Mouse (Mus musculus): Measurements from ENCODE around the gene Pcsk1n.
"Not testable (repeated sequence)": the region's sequence is repeated elsewhere in the genome, so short reads cannot be mapped to it uniquely, and the experiment has no call there.

The Pcsk1n gene

DNA sequence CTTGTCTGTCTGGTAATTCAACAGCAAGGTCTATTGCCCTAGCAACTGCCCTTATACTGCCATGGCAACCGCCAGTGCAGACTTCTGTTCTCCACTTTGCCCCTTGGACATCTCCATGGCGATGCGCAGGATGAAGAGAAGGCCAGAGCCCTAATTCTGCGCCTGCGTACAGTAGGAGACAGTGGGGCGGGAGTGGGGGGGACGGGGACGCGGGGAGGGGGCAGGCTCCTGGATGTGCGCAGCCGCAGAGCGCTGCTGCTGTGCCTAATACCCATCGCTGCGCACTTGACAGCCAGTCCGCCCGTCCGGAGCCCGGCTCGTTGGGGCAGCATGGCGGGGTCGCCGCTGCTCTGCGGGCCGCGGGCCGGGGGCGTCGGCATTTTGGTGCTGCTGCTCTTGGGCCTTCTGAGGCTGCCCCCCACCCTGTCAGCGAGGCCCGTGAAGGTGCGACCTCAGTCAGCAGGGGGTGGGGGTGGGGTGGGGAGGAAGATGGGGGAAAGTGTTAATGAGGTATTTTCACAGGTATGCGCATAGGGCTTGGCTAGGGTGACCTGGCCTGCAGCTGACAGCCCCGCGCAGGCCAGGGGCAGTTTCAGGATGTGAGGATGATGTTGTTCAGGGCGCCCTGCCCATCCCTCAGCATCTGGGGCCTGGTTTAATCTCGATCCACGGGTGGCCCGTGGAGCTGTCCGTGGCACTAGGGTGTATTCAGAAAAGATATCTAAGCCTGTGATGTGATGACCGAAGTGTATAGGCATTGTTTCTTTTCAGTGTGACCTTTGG, at the start of gene Pcsk1n:
TSS of gene Pcsk1n (plus strand) at position 222 of the 783 bp plus-strand sequence.
- peak; percentile 25 for DNase-seq (ENCODE audit: low spot score)

DNA sequence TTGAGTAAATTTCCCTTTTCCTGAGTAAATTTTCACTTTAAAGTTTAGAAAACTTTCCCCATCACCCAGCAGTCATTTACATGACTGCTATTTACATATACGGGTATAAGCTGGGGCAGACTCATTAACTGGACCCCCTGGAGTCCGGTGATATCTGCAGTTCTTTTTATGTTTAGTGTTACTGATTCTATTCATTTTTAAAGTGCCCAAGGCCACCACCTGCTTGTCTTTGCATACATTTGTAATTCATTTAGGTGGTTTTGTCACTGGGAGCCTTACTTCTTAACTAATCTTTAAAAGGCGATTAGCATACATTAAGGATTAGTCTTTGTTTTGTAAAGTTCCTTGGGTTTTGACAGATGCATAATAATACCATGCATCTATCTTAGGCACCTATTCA, 49.8 kb upstream of the Pcsk1n start:
- DNase-seq (ENCODE audit: low spot score) = no peak

DNA sequence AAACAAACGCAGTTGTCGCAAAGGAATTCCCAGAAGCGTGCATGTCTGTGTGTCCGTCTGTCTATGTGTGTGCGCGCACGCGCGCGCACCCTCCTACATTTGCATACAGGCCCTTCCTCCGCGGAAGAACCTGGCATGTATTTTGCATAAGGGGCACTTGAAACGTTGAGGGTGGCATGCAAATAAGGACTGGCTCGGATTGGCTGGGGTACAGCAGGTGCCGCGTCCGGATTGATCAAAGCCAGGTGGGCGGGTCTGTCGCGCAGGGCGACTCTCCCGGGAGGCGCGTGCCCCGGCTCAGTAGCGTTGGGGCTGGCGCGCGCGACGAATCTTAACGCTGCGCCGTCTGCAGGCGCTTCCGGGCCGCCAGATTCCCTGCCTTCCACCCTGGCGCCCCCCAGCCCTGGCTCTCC, 41.6 kb upstream of the Pcsk1n start, which contains the start of gene Pim2:
TSS of gene Pim2 (plus strand) at position 256 of the 413 bp plus-strand sequence.
- DNase-seq (ENCODE audit: low spot score) = peak; percentile 52

DNA sequence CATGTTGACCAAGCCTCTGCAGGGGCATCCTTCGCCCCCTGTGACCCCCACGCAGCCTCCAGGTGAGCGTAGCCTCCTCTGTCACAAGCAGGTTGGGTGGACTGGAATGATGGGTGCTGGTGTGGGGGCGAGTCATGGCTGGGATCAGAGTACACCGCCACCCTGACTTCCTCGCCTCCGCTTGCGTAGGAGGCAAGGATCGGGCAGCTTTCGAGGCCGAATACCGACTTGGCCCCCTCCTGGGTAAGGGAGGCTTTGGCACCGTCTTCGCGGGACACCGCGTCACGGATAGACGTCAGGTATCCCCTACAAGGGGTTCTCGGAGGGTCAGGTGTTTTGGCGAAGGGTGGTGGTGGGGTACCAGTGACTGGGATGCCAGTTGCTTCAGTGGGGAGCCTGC, 41.1 kb upstream of the Pcsk1n start:
- no peak for DNase-seq (ENCODE audit: low spot score)

DNA sequence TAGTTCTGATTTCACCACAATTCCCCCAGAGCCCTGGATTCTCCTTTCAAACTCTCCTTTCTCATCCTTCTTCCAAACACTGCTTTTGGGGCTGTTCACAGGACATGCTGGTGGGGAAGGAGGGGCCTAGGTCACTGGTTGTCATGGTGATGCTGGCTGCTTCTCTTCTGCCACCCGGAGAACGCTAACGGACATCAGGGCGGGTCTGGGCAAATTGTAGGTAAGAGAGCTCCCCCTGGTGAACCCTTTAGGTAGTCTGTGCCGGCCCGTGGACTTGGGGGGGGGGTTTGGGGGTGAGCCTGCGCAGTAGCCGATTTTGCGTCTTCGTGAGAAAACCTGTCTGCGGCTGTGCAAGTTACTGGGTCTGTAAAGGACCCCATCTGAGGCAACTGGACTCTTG, 39.8 kb upstream of the Pcsk1n start:
- no peak for DNase-seq (ENCODE audit: low spot score)

DNA sequence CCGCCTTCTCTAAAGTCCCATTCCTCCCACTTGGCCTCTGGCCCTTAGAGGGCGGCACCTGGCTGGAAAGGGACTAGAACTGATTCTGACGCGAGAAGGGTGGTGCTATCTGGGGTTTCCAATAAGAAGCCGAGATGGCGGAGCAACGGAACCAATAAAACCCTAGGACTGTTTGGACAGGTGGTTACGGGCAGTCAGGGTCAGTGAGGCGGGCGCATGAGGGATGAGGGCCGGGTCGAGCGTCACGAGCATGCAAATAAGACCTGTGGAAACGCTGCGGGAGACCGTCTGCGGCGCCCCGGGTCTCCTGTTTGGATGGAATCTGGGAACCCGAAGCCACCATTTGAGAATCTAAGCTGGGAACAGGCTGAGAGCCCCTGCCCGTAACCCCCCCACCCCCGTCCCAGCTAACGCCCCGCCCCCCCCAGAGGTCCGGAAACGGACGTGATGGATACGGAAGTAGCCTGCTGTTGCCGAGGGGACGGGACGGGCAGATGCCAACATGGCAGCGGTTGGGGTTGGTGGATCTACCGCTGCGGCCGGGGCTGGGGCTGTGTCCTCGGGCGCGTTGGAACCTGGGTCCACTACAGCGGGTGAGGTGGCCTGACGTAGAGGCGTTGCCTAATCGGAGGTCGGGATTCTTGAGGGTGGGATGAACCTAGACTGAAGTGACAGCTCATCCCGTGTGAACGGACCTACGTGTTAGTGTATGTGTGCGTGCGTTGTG, 35.6 kb upstream of the Pcsk1n start, which contains the start of gene Slc35a2:
TSS of gene Slc35a2 (plus strand) at position 188 of the 727 bp plus-strand sequence.
- DNase-seq (ENCODE audit: low spot score) = peak; percentile 71

DNA sequence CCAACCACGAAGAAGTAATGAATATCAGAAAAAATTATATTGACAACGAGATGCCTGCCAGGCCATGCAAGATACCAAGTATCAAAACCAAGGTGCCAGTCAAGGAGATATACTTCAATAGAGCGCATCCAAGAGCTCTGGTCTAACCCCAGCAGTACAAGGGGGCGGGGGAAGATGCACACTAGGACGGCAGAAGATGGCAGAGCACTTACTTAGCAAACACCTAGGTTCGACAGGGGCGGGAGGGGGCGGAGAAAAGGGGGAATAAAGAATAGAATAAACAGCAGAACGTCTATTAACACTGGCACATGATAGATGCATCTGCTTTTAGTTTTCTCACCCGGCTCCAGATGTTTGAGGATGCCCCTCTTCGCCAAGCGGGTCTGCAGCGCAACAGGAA, 21.4 kb upstream of the Pcsk1n start:
- no peak for DNase-seq (ENCODE audit: low spot score)

DNA sequence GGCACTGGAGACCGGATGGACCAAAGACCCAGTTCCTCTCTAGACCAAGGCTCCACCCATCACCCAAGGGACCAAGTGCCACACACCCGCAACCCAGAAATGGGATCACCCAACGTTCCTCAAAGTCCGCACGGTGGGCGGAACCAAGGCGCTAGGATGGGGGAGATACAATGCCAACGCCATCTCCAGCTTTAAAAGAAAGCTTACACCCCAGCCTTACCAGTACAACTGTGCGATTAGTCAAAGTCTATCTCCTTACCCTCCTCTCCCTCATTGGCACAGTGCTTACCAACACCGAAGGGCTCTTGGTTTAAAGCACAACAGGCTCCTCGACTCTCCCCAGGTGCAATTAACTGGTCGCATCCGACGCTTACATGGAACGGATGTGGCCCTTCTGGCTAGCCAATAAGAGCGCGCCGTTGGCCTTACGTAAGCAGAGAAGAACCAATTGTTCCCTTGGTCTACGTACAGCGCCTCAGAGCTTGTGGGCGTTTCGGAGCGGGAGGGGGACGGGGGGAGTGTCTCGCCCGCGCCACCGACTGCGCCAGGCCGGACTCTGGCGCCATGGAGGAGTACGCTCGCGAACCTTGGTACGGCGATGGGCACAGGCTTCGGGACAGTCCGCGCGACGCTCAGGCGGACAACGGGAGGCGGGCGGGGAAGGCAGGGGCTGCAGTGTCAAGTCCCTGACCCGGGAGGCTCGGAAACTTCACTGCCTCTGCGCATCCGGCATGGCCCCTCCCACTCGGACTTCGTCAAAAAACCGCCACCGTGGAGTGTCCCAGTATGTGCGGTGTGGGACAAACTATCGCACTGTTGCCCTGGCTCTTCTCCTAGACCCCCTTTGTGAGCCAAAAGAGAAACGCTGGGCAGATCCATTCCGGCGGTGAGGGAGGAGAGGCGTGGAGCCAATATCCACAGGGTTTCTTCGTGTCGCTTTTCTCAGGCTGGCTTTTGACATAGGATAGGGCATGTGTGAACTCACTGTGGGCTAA, 20.4 kb upstream of the Pcsk1n start, which contains the start of the genes Pqbp1 and Timm17b:
TSS of gene Pqbp1 (minus strand) at position 390 of the 995 bp plus-strand sequence.
TSS of gene Timm17b (plus strand) at position 478 of the 995 bp plus-strand sequence.
- peak; percentile 63 for DNase-seq (ENCODE audit: low spot score)

DNA sequence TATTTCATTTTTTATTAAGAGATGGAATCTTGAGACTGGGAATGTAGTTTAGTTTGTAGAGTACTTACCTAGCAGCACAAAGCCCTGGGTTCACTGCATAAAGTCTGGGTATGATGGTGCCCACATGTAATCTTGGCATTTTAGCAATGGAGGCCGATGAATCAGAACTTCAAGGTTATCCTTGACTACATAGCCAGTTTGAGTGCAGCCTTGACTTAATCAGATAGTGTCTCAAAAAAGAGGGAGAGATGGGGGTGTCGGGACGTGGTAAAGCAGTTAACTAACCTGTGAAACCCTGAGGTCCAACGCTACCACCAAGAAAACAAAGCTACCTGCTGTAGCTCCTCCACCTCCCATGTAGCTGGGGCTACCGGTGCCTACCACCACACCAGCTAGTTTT, 15.2 kb upstream of the Pcsk1n start:
- no peak for DNase-seq (ENCODE audit: low spot score)

DNA sequence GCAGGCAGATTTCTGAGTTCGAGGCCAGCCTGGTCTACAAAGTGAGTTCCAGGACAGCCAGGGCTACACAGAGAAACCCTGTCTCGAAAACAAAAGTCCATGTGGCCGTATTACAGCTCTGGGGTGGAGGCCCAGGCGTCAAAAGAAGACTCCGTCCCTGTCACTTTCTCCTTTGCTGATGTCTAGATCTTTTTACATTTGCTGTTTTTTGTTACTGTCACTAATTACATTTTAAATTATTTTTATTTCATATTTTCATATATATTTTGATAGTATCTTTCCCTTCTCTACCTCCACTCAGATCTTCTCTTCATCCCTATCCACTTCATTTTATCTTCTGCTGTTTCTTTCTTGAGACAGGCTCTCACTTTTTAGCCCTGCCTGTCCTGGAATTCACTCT, 11.9 kb upstream of the Pcsk1n start, which contains the start of gene Gm10491:
TSS of gene Gm10491 (minus strand) at position 101 of the 400 bp plus-strand sequence.
- no peak for DNase-seq (ENCODE audit: low spot score)

DNA sequence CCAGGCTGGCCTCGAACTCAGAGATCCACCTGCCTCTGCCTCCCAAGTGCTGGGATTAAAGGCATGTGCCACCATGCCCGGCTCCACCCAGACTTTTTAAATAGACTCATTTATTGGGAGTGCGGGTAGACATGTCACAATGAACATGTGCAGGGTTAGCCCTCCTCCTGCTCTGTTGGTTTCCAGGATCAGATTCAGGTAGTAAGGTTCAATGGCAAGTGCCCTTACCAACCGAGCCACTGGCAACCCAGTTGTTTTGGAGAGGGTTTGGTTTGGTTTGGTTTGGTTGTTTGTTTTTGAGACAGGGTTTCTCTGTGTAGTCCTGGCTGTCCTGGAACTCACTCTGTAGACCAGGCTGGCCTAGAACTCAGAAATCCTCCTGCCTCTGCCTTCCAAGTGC, 10.4 kb upstream of the Pcsk1n start, which contains the start of gene Gm10490:
TSS of gene Gm10490 (plus strand) at position 301 of the 400 bp plus-strand sequence.
- not testable (repeated sequence) for DNase-seq (ENCODE audit: low spot score)

DNA sequence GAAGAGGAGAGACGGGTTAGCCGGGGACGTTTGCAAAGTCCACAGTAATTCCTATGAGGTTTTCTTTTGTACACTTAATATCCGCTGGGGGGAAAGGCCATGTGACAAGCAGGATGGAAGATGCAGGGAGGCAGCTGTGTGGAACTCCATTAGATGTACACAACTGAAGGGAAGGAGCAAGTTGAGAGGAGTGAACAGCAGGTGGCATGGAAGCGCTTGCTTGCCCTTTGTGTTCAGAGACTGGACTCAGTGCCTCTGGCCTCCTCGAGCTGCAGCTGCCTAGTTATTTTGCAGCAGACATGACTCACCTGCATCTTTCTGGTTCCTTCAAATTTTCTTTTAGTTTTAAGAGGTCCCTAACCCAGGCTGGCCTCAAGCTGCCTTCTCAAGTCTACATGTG, 9.1 kb upstream of the Pcsk1n start:
- no peak for DNase-seq (ENCODE audit: low spot score)

DNA sequence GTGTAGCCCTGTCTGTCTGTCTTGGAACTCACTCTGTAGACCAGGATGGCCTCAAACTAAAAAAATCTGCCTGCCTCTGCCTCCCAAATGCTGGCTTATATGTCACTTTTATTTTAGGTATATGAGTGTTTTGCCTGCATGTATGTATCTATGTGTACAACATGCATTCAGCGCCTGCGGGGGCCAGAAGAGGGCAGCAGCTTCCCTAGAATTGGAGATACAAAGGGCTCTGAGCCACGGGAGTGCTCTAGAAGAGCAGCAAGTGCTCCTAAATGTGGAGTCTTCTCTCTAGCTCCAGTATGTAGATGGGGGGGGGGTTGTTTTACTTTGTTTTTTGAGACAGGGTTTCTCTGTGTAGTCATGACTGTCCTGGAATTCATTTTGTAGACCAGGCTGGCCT, 4.0 kb upstream of the Pcsk1n start:
- DNase-seq (ENCODE audit: low spot score) = peak; percentile 22

DNA sequence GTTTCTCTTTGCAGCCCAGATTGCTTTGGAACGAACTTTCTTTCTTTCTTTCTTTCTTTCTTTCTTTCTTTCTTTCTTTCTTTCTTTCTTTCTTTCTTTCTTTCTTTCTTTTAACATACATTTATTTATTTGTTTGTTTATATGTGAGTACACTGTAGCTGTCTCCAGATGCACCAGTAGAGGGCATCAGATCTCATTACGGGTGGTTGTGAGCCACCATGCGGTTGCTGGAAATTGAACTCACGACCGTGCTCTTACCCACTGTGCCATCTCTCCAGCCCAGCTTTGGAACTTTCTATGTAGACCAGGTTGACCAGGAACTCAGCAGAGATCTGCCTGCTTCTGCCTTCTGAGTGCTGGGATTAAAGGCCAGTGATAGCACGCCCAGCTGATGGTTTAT, 1.7 kb upstream of the Pcsk1n start:
- not testable (repeated sequence) for DNase-seq (ENCODE audit: low spot score)

DNA sequence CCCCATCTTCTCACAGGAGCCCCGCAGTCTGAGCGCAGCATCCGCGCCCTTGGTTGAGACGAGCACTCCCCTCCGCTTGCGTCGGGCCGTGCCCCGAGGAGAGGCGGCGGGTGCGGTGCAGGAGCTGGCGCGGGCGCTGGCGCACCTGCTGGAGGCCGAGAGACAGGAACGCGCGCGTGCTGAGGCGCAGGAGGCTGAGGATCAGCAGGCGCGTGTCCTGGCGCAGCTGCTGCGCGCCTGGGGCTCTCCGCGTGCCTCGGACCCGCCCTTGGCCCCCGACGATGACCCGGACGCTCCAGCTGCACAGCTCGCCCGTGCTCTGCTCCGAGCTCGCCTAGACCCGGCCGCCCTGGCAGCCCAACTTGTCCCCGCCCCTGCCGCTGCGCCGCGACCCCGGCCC, 2.4 kb downstream of the Pcsk1n start:
- no peak for DNase-seq (ENCODE audit: low spot score)

DNA sequence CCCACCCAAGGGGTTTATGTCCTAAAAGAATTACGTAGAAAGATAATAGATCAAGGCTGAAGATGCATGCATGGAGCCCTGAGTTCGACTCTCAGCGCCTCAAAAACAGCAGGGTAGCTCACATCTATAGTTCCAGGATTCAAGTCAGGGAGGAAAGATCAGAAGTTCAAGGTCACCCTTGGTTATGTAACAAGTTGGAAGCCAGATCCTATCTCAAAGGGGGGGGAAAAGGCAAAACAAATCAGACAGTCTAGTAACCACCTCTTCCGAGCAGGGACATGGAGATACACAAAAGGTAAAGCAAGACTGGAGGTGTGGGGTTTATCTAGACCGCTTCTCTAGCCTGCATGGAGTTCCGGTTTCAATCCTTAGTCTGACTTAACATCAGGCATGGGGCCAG, 6.6 kb downstream of the Pcsk1n start:
- no peak for DNase-seq (ENCODE audit: low spot score)

DNA sequence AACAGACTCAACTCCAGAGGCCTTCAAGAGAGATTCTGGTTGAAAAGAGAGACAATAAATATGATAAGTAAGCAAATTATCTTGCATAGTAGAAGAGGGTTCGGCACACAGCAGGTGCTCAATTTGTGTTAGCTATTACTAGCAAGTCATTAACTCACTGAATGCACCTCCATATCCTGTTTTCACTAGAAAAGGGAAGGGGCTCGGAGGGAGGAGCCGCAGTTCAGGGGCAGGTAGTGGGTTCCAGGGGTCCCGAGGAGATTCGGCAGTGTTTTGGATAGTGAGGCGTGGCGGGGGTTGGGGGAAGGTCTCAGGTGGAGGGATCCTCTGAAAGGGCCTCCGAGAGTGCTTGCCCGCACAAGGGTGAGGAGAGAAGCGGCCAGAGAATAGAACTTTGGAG, 7.5 kb downstream of the Pcsk1n start:
- DNase-seq (ENCODE audit: low spot score) = no peak

DNA sequence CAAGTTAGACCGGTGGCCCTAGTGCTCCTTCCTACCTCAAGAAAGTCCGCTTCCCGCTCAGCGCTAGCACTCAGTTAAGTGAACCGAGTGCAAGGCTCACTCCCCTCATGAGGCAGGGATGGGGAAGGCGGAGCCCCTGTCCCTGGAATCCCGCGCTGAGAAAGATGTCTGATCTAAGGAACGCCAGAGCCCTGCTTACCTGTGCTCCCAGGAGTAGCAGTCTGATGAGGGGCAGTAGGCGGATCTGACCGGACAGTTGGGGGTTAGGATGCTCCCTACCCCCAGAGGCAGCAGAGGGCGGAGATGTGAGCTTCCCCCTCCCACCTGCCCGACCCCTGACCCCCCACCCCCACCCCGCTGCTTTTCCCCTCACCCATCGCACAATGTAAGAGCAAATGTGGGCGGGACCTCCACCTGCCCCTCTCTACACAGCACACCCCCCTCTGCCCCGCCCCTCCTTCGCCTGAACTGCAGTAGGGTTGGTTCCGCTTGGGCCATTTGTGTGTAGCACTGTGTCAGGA, 8.7 kb downstream of the Pcsk1n start, which contains the start of gene Eras:
TSS of gene Eras (minus strand) at position 338 of the 521 bp plus-strand sequence.
- DNase-seq (ENCODE audit: low spot score) = no peak

DNA sequence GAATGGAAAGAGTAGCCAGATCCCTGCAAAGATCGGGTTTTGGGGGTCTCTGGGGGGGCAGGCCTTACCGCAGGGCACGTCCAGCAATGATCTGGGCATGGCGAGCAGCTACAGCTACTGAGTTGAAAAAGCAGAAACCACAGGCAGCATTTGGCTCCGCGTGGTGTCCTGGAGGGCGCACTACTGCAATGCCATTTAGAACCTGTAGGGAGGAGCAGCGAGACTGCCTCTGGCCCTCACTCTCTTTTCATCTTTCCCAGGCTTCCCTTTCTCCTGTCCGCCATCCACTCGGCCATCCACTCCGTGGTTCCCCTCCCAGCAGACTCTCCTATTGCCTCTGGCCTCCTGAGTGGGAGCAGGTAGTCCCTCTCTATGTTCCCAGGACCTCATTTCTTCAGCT, 17.3 kb downstream of the Pcsk1n start:
- DNase-seq (ENCODE audit: low spot score) = no peak

DNA sequence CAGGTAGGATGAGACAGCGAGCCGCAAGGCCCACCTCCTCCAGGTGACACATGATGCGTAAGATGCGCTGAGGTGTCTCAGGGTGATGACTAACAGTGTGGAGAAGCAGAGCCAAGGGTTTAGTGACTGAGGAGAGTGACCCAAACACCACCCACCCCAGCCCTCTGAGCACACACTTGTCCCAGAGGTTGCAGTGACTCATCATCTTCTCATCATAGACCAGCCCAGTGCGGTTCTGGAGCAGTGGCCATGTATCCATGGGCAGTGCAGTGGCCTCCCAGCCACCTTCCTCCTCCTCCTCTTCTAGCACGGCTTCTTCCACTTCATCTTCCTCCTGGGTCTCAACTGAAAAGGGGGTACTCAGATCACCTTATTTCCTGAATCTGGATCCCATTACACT, 18.0 kb downstream of the Pcsk1n start:
- no peak for DNase-seq (ENCODE audit: low spot score)

DNA sequence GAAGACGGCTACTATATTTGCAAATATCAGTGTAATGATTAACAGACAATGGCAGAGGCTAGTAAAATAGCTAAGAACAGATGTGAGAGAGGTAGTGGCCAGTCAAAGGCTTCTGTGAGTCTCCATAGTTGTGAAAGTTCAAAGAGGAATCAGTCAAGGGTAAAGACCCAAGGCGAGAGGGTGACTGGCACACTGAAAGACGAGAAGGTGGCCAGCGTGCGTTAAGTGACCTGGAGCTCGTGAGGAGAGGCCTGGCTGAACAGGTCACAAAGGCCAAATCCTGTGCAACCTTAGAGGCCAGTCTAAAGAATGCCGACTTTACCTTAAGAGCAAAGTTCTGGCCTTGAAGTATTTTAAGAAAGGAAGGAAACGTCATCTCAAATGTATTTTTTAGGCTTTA, 26.0 kb downstream of the Pcsk1n start:
- DNase-seq (ENCODE audit: low spot score) = no peak

All from layer of hippocampus, adult 9-10 months (tissue).